Mouse (Mus musculus) testis, adult 2 months (tissue): ENCODE data around the gene Atp6v1c2.

ENCODE experiments used
- CTCF ChIP-seq: fragments of 200-500 bp; IDR thresholded peaks from 2 replicates; pipeline ENCODE4 v1.5.1; 2012; ENCODE audit warnings: low read depth, mild to moderate bottlenecking, inconsistent platforms, low read length, moderate library complexity; ENCODE audit not compliant: control insufficient read depth, insufficient read depth, insufficient replicate concordance
- POLR2A ChIP-seq: fragments of 200-500 bp; IDR thresholded peaks from 2 replicates; pipeline ENCODE4 v1.6.1; 2012; ENCODE audit warnings: low read depth, mild to moderate bottlenecking, inconsistent platforms, low read length, moderate library complexity; ENCODE audit not compliant: control insufficient read depth

GRCm38 (mm10) chr12:17241614-17242013 lies 87.5 kb downstream of the Atp6v1c2 start:
- TF ChIP-seq POLR2A (no peak), CTCF (no peak)
